Mouse (Mus musculus) cerebellum, adult 2 months (tissue): ENCODE data around the gene Podxl. TPM values are rescaled to one million over a fixed set of nuclear protein-coding genes. Genes with fewer than 3 reads are reported as not detected.

Experiments
- DNase-seq, 2 experiments: peaks; one replicate each; pipeline ENCODE4 v3.0.0; 2021
- H3K27ac ChIP-seq: fragments of 200-500 bp; 2 replicates; pipeline ENCODE4 v1.5.1; 2012; ENCODE audit warnings: low read length, control low read depth, inconsistent platforms; ENCODE audit not compliant: insufficient read depth
- H3K27me3 ChIP-seq: fragments of 200-500 bp; 2 replicates; pipeline ENCODE4 v1.6.1; 2012; ENCODE audit warnings: inconsistent platforms, mild to moderate bottlenecking, low read length, moderate library complexity; ENCODE audit not compliant: control insufficient read depth, insufficient read depth
- H3K4me1 ChIP-seq: fragments of 200-500 bp; 2 replicates; pipeline ENCODE4 v1.6.1; 2011; ENCODE audit warnings: low read length; ENCODE audit not compliant: control insufficient read depth, insufficient read depth
- H3K4me3 ChIP-seq: fragments of 200-500 bp; replicated peaks from 2 replicates; pipeline ENCODE3; 2011; ENCODE audit warnings: mild to moderate bottlenecking, low read depth, low read length, control low read depth; ENCODE audit not compliant: insufficient read depth
- CTCF ChIP-seq: fragments of 200-500 bp; IDR thresholded peaks from 2 replicates; pipeline ENCODE4 v1.5.1; 2011; ENCODE audit warnings: low read depth, mild to moderate bottlenecking, control low read depth, low read length, moderate library complexity, borderline replicate concordance; ENCODE audit not compliant: insufficient read depth
- POLR2A ChIP-seq: fragments of 200-500 bp; IDR thresholded peaks from 2 replicates; pipeline ENCODE4 v1.6.1; 2011; ENCODE audit warnings: low read length, control low read depth, borderline replicate concordance; ENCODE audit not compliant: insufficient read depth
- WGBS: fragments of 180-500 bp; shearing (Covaris S2); methylation state at CpG from one replicate; pipeline ENCODE4 v1.1.7; 2018; 5-methylcytosine and 5-hydroxymethylcytosine counted together
- polyA plus RNA-seq: library from polyadenylated mRNA; depleted of rRNA; stranded (reverse); fragments of >200 nt; gene quantifications from 2 replicates; pipeline ENCODE4 v1.2.3, GENCODE M21; 2012

Podxl gene
- polyA plus RNA-seq, 1 experiment, result 16.5 TPM

- Histone ChIP-seq H3K4me1 (peaks cover 8% of the 10 kb centered on the region), H3K27me3 (no peaks in the 10 kb centered on the region), H3K27ac (no peak overlapping the region), H3K4me3 (no peak overlapping the region)
- DNase-seq, result no peak
- TF ChIP-seq CTCF (no peak), POLR2A (no peak)
- 65% methylated on average over 8 of the region's 8 CpGs for WGBS
These were observed 42.1 kb downstream of the Podxl start for GRCm38 (mm10) chr6:31521491-31522355.

GRCm38 (mm10) chr6:31520486-31521215 lies 43.1 kb downstream of the Podxl start:
- DNase-seq, result no peak
- Histone ChIP-seq H3K4me1 (peaks cover 8% of the 10 kb centered on the region), H3K27me3 (no peaks in the 10 kb centered on the region), H3K27ac (no peak overlapping the region), H3K4me3 (no peak overlapping the region)
- TF ChIP-seq POLR2A (no peak), CTCF (no peak)
- 36% methylated on average over 7 of the region's 7 CpGs for WGBS

GRCm38 (mm10) chr6:31519001-31519471 lies 44.7 kb downstream of the Podxl start:
- peak; percentile 55; the same call in 1 of the 2 replicates for TF ChIP-seq CTCF
- no peak for TF ChIP-seq POLR2A
- WGBS, result 76% methylated on average over 8 of the region's 8 CpGs
- no peaks in the 10 kb centered on the region for H3K27me3 ChIP-seq
- no peak overlapping the region for H3K4me3 ChIP-seq
- DNase-seq, result no peak
- H3K4me1 ChIP-seq, result peaks cover 8% of the 10 kb centered on the region
- no peak overlapping the region for H3K27ac ChIP-seq

- H3K4me1 ChIP-seq, result peaks cover 8% of the 10 kb centered on the region
- TF ChIP-seq POLR2A, result no peak
- no peak for TF ChIP-seq CTCF
- no peak overlapping the region for H3K27ac ChIP-seq
- no peak for DNase-seq
- no peak overlapping the region for H3K4me3 ChIP-seq
- 37% methylated on average over 2 of the region's 2 CpGs for WGBS
- no peaks in the 10 kb centered on the region for H3K27me3 ChIP-seq
These were observed 45.5 kb downstream of the Podxl start for GRCm38 (mm10) chr6:31518338-31518698.

- 0 out of 2 replicates have a peak overlapping the region, but pooled peaks have one; percentile 64 for H3K27ac ChIP-seq
- WGBS, result 38% methylated on average over 9 of the region's 9 CpGs
These were observed 46.0 kb downstream of the Podxl start for GRCm38 (mm10) chr6:31517681-31518337.

GRCm38 (mm10) chr6:31513726-31514125 lies 50.1 kb downstream of the Podxl start:
- Histone ChIP-seq H3K4me3 (no peak overlapping the region), H3K27ac (no peak overlapping the region), H3K27me3 (no peaks in the 10 kb centered on the region), H3K4me1 (peaks cover 8% of the 10 kb centered on the region)
- TF ChIP-seq CTCF (no peak), POLR2A (no peak)
- WGBS, result 46% methylated on average over 6 of the region's 6 CpGs
- DNase-seq, result no peak

More at GRCm38 (mm10) chr6:31517681-31518337, 46.0 kb downstream of the Podxl start:
- peaks cover 8% of the 10 kb centered on the region for H3K4me1 ChIP-seq
- no peak overlapping the region for H3K4me3 ChIP-seq
- H3K27me3 ChIP-seq, result no peaks in the 10 kb centered on the region
- TF ChIP-seq CTCF, result no peak
- no peak for DNase-seq

- WGBS, result 86% methylated on average over 2 of the region's 2 CpGs
- H3K4me3 ChIP-seq, result no peak overlapping the region
- no peak for DNase-seq
- H3K4me1 ChIP-seq, result no peaks in the 10 kb centered on the region
- no peak for TF ChIP-seq CTCF
- no peak for TF ChIP-seq POLR2A
- H3K27me3 ChIP-seq, result no peaks in the 10 kb centered on the region
- H3K27ac ChIP-seq, result no peak overlapping the region
These were observed 61.2 kb downstream of the Podxl start for GRCm38 (mm10) chr6:31502614-31503013.
